Mouse (Mus musculus): Measurements from ENCODE around the gene Rab3c. TPM values are rescaled to one million over a fixed set of nuclear protein-coding genes. Genes with fewer than 3 reads are reported as not detected.

Gene Rab3c
- polyA plus RNA-seq, 1 experiment from 2014 or later: 0.47 TPM

DNA sequence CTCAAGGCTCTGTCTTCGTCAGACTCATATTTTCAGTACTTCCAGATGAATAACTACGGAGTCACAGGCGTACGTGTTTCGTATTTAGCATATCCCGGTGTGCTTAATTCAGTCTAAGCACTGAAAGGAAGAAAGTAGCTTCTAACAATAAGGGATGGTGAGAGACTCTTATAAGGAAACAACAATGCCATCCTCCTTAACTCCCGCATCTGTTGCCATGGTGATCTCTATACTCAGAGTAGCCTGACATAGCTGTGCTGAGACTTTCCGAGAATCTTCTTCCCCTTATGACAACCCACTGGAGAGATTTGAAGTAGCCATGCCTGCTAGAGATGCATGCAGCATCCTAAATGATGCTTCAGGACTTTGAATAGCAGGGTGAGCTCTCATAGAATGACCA is 272.3 kb downstream of the Rab3c start:
- Histone ChIP-seq H3K4me3 (ENCODE audit: low read length) (no peak overlapping the region), H3K36me3 (ENCODE audit: control insufficient read depth, insufficient read depth) (no peaks in the 10 kb centered on the region), H3K4me2 (ENCODE audit: low read depth, low read length) (no peak overlapping the region), H3K27ac (ENCODE audit: low read length) (no peak overlapping the region), H3K27me3 (ENCODE audit: control insufficient read depth, insufficient read depth, low read length) (peaks cover 2% of the 10 kb centered on the region; the same call in 1 of the 2 replicates), H3K9me3 (replicated peaks; ENCODE audit: control insufficient read depth, low read length) (no peaks in the 10 kb centered on the region), H3K4me1 (ENCODE audit: control insufficient read depth, insufficient read depth, low read length) (peaks cover 3% of the 10 kb centered on the region; the same call in 1 of the 2 replicates), H3K9ac (ENCODE audit: low read length) (no peak overlapping the region)
- ATAC-seq (replicated peaks; ENCODE audit: extremely low read depth, insufficient read depth, low FRiP score): no peak
- 83% methylated on average over 8 of the region's 8 CpGs for WGBS

GRCm38 (mm10) chr13:110006106-110006781 is 274.6 kb downstream of the Rab3c start:
- no peak overlapping the region for H3K4me3 ChIP-seq (ENCODE audit: low read length)
- H3K9me3 ChIP-seq (replicated peaks; ENCODE audit: control insufficient read depth, low read length): no peaks in the 10 kb centered on the region
- no peak for ATAC-seq (replicated peaks; ENCODE audit: extremely low read depth, insufficient read depth, low FRiP score)
- no peak overlapping the region for H3K27ac ChIP-seq (ENCODE audit: low read length)
- WGBS: 28% methylated on average over 21 of the region's 21 CpGs
- H3K4me1 ChIP-seq (ENCODE audit: control insufficient read depth, insufficient read depth, low read length): peaks cover 3% of the 10 kb centered on the region; the same call in 1 of the 2 replicates
- H3K9ac ChIP-seq (ENCODE audit: low read length): no peak overlapping the region
- H3K27me3 ChIP-seq (ENCODE audit: control insufficient read depth, insufficient read depth, low read length): peaks cover 2% of the 10 kb centered on the region; the same call in 1 of the 2 replicates
- H3K36me3 ChIP-seq (ENCODE audit: control insufficient read depth, insufficient read depth): no peaks in the 10 kb centered on the region
- H3K4me2 ChIP-seq (ENCODE audit: low read depth, low read length): peak overlapping the region; percentile 33

Other genes with a start within 250 kb of the Rab3c start
- 0.16 and 0.38 TPM in 2 replicates for gene Gapt, start 76.2 kb upstream of the Rab3c start, polyA plus RNA-seq (2015; fragmentation: Nextera tagmentation; extraction: Ambion mirVana)
- 88.5 and 99.1 TPM in 2 replicates for gene Plk2, start 114.0 kb upstream of the Rab3c start, polyA plus RNA-seq (2015; fragmentation: Nextera tagmentation; extraction: Ambion mirVana)

Measured in heart, embryonic 16.5 days (tissue).